Mouse (Mus musculus) heart, embryonic 11.5 days (tissue): ENCODE results near the gene Gm10643. TPM values are rescaled to one million over a fixed set of nuclear protein-coding genes. Genes with fewer than 3 reads are reported as not detected.

Experiments used
- ATAC-seq: fragments of 200-750 bp; cut with Nextera tagmentation; replicated peaks from 2 replicates; pipeline ENCODE4 v1.8.0; 2017; ENCODE audit warnings: moderate library complexity; ENCODE audit not compliant: insufficient number of reproducible peaks, low FRiP score, low TSS enrichment
- H3K27ac ChIP-seq: fragments of 300-500 bp; sonication (generic); 2 replicates; pipeline ENCODE4 v1.5.1; 2014; ENCODE audit warnings: mild to moderate bottlenecking, low read depth, low read length
- H3K27me3 ChIP-seq: fragments of 300-500 bp; sonication (generic); 2 replicates; pipeline ENCODE4 v1.6.1; 2014; ENCODE audit warnings: mild to moderate bottlenecking, low read length, mixed read lengths; ENCODE audit not compliant: control insufficient read depth, insufficient read depth
- H3K36me3 ChIP-seq: fragments of 300-500 bp; sonication (generic); 2 replicates; pipeline ENCODE4 v1.6.1; 2014; ENCODE audit warnings: mild to moderate bottlenecking, low read length, moderate library complexity, mixed read lengths; ENCODE audit not compliant: control insufficient read depth, insufficient read depth
- H3K4me1 ChIP-seq: fragments of 300-500 bp; sonication (generic); 2 replicates; pipeline ENCODE4 v1.6.1; 2014; ENCODE audit warnings: low read length; ENCODE audit not compliant: control insufficient read depth, insufficient read depth
- H3K4me2 ChIP-seq: fragments of 300-500 bp; sonication (generic); 2 replicates; pipeline ENCODE4 v1.6.1; 2014; ENCODE audit warnings: mild to moderate bottlenecking, moderate library complexity
- H3K4me3 ChIP-seq: fragments of 300-500 bp; sonication (generic); 2 replicates; pipeline ENCODE4 v1.5.1; 2014; ENCODE audit warnings: low read depth, low read length
- H3K9ac ChIP-seq: fragments of 300-500 bp; sonication (generic); 2 replicates; pipeline ENCODE4 v1.6.1; 2014; ENCODE audit warnings: mild to moderate bottlenecking, low read depth, low read length, moderate library complexity
- H3K9me3 ChIP-seq: fragments of 300-500 bp; sonication (generic); replicated peaks from 2 replicates; pipeline ENCODE4 v1.6.1; 2016; ENCODE audit warnings: low read length; ENCODE audit not compliant: control insufficient read depth
- WGBS: fragments of 180-500 bp; shearing (Covaris S2); extraction: QIAGEN DNeasy Blood & Tissue Kit; methylation state at CpG from one replicate; pipeline ENCODE4 v1.1.7; 2014; ENCODE audit not compliant: insufficient replicate concordance; 5-methylcytosine and 5-hydroxymethylcytosine counted together
- polyA plus RNA-seq: library from polyadenylated mRNA; unstranded; fragments of >200 nt; fragmentation: Nextera tagmentation; extraction: Ambion mirVana; gene quantifications from 2 replicates; pipeline ENCODE4 v1.2.1, GENCODE M21; 2014

The Gm10643 gene
- polyA plus RNA-seq, 1 experiment from 2014 or later, result 1.0 TPM

DNA sequence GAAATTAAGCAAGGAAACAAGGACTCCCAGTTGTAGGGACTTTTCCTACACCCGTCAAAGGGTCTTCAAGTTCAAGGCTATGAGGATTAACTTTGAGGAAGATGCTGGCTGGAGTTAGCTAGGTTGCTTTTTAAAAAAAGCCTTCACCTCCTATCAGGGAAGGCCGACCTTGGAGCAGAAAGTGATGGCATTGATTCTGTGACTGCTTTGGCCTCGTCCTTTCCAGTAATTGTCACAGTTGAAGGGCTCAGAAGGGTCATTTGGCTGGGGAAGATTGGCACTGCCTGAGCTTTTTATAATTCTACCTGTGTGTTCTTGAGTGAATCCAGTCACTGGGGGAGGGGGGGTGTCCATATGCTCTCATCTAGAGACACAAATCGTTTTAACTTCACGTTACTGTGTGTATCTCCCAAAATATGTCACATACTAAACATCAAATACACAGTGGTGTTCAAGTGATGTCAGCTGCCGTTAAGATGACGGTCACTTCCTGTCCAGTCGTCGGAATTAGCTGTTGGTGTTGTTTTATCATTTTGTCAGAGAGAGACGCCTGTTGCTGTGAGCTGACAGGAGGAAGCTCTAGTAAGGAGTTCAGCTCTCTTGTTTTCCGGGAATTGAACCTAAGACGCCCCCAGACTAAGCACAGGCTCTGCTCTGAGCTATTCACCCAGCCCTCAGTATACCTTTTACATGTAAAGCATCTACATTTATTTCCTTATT, 3.5 kb upstream of the Gm10643 start:
- H3K27ac ChIP-seq, result no peak overlapping the region
- H3K9me3 ChIP-seq, result no peaks in the 10 kb centered on the region
- no peak overlapping the region for H3K9ac ChIP-seq
- no peaks in the 10 kb centered on the region for H3K36me3 ChIP-seq
- H3K4me2 ChIP-seq, result no peak overlapping the region; the same call in 1 of the 2 replicates
- ATAC-seq, result no peak
- peaks cover 31% of the 10 kb centered on the region for H3K4me1 ChIP-seq
- H3K4me3 ChIP-seq, result no peak overlapping the region
- 51% methylated on average over 12 of the region's 12 CpGs for WGBS
- H3K27me3 ChIP-seq, result no peaks in the 10 kb centered on the region

DNA sequence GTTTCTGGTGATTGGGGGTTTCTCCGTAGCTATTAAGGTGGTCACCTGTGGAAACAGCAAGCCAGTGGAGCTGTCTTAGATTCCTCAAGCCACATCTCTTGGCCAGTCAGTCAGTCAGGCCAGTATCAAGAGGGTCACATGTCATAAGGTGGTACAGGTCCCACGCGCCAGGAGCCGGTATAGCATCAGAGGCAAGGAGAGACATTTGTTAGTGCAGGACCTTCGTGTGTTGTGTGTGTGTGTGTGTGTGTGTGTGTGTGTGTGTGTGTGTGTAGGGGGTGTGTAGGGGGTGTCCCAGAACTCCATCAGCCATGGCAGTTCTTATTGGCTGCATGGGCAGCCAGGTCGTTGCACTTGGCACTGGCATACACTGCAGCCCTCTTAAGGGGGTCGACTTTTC, 3.0 kb upstream of the Gm10643 start:
- peak overlapping the region; percentile 87 for H3K4me3 ChIP-seq
- H3K36me3 ChIP-seq, result no peaks in the 10 kb centered on the region
- 83% methylated on average over 7 of the region's 7 CpGs for WGBS
- peaks cover 31% of the 10 kb centered on the region for H3K4me1 ChIP-seq
- no peak overlapping the region for H3K9ac ChIP-seq
- H3K4me2 ChIP-seq, result peak overlapping the region; percentile 64
- H3K9me3 ChIP-seq, result no peaks in the 10 kb centered on the region
- H3K27ac ChIP-seq, result no peak overlapping the region
- no peaks in the 10 kb centered on the region for H3K27me3 ChIP-seq
- no peak for ATAC-seq

- H3K27ac ChIP-seq, result peak overlapping the region; percentile 98
- ATAC-seq, result peak; percentile 73
- WGBS, result under 1% methylated on average over 44 of the region's 58 CpGs
- H3K27me3 ChIP-seq, result no peaks in the 10 kb centered on the region
- H3K9me3 ChIP-seq, result no peaks in the 10 kb centered on the region
- peak overlapping the region; percentile 64 for H3K4me2 ChIP-seq
- peak overlapping the region; percentile 87 for H3K4me3 ChIP-seq
- peaks cover 31% of the 10 kb centered on the region for H3K4me1 ChIP-seq
- no peaks in the 10 kb centered on the region for H3K36me3 ChIP-seq
- H3K9ac ChIP-seq, result peak overlapping the region; percentile 93
Measured at GRCm38 (mm10) chr8:84067047-84067573, 2.2 kb upstream of the Gm10643 start.

GRCm38 (mm10) chr8:84066291-84066930, 1.5 kb upstream of the Gm10643 start, which contains the start of gene Rfx1:
Gene Rfx1, plus strand, starts transcription at chr8:84066834.
- Histone ChIP-seq H3K4me3 (peak within 1 kb of the TSS; percentile 87), H3K4me1 (peaks cover 28% of the 10 kb centered on the region), H3K9me3 (no peaks in the 10 kb centered on the region), H3K27me3 (no peaks in the 10 kb centered on the region), H3K36me3 (no peaks in the 10 kb centered on the region), H3K27ac (peak within 1 kb of the TSS; percentile 98), H3K9ac (peak within 1 kb of the TSS; percentile 93), H3K4me2 (peak within 1 kb of the TSS; percentile 78)
- ATAC-seq, result peak; percentile 97
- under 1% methylated on average over 50 of the region's 51 CpGs for WGBS

DNA sequence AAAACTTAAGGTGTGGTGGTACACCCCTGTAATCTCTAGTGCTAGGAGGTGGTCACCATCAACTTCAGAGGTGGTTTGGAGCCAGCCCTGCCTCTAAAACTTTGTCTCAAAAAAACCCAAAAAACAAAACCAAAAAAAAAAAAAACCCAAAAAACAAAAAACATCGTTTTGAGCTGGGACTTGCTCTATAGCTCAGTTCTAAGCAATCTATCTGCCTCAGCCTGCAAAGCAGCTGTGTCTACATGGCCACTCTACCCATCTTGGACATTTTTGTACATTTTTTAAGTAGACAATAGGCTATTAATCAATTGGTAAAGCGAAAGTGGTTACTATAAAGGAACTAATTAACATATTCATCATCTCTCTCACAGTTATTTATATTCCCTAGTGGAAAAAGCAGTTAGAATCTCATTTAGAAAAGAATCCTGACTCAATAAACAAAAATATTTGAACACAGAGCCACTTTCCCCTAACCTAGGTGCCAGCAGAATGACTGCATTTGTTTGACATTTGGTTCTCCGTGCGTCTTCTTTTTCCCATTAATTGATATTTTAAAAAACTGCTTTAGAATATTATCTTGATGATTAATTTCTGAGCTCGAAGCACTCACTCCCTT, 628 bp upstream of the Gm10643 start:
- ATAC-seq, result no peak
- H3K27ac ChIP-seq, result peak overlapping the region; percentile 98

GRCm38 (mm10) chr8:84063861-84064610, 901 bp downstream of the Gm10643 start:
- no peaks in the 10 kb centered on the region for H3K9me3 ChIP-seq
- no peaks in the 10 kb centered on the region for H3K36me3 ChIP-seq
- no peak overlapping the region for H3K4me2 ChIP-seq
- WGBS, result 62% methylated on average over 8 of the region's 8 CpGs
- H3K4me1 ChIP-seq, result peaks cover 16% of the 10 kb centered on the region
- H3K27ac ChIP-seq, result no peak overlapping the region
- no peak overlapping the region for H3K9ac ChIP-seq
- ATAC-seq, result no peak
- H3K4me3 ChIP-seq, result no peak overlapping the region
- H3K27me3 ChIP-seq, result no peaks in the 10 kb centered on the region

More for the DNA sequence above, 628 bp upstream of the Gm10643 start:
- H3K27me3 ChIP-seq, result no peaks in the 10 kb centered on the region
- peaks cover 26% of the 10 kb centered on the region for H3K4me1 ChIP-seq
- peak overlapping the region; percentile 78 for H3K4me2 ChIP-seq
- H3K9ac ChIP-seq, result peak overlapping the region; percentile 81
- H3K36me3 ChIP-seq, result no peaks in the 10 kb centered on the region
- H3K9me3 ChIP-seq, result no peaks in the 10 kb centered on the region
- H3K4me3 ChIP-seq, result peak overlapping the region; percentile 87
- 27% methylated on average over 5 of the region's 5 CpGs for WGBS

DNA sequence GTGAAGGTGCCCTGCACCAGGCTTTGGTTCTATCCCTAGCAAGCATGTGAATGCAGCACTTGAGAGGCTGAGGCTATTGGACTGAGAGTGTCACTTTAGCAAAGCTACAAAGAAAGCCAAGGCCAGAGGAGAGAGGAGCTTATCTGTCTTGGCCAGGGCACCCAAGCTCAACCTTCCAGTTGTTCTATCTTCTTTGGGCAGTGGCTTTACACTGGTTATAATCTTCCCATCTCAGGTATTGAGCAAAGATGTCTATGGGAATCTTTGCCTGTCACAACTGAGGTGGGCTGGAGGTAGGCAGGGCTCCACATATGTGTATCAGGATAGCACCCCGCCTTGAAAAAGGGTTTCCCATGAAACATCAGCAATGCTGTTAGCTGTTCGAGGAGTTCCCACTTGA, 4.7 kb downstream of the Gm10643 start:
- no peaks in the 10 kb centered on the region for H3K36me3 ChIP-seq
- no peak overlapping the region for H3K9ac ChIP-seq
- no peak for ATAC-seq
- WGBS, result 78% methylated on average over 2 of the region's 2 CpGs
- H3K27ac ChIP-seq, result no peak overlapping the region
- no peaks in the 10 kb centered on the region for H3K27me3 ChIP-seq
- H3K4me2 ChIP-seq, result no peak overlapping the region
- no peaks in the 10 kb centered on the region for H3K9me3 ChIP-seq
- no peak overlapping the region for H3K4me3 ChIP-seq
- no peaks in the 10 kb centered on the region for H3K4me1 ChIP-seq

DNA sequence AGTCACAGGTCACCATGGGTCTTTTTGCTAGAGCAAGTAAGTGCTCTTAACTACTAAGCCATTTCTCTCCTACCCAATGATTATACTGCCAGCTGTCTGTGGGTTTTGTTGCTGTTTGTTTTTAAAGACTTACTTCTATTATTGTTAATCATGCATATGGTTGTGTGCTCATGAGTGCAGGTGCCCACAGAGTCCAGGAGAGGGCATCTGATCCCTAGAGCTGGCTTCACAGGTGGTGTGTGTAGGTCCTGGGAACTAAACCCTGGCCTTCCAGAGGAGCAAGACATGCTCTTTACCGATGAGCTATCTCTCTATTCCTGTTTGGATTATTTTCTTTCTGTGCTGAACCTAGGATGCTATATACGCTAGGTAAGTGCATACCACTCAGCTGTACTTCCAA, 5.7 kb downstream of the Gm10643 start:
- Histone ChIP-seq H3K4me3 (no peak overlapping the region), H3K4me1 (no peaks in the 10 kb centered on the region), H3K27ac (no peak overlapping the region), H3K4me2 (no peak overlapping the region), H3K36me3 (no peaks in the 10 kb centered on the region), H3K9me3 (no peaks in the 10 kb centered on the region), H3K27me3 (no peaks in the 10 kb centered on the region), H3K9ac (no peak overlapping the region)
- ATAC-seq, result no peak
- WGBS, result 81% methylated on average over 2 of the region's 2 CpGs
